Mouse (Mus musculus): ENCODE data around the gene Dpy30. TPM values are rescaled to one million over a fixed set of nuclear protein-coding genes. Genes with fewer than 3 reads are reported as not detected.

Gene Dpy30
- polyA plus RNA-seq, 1 experiment = 41.8 TPM

GRCm38 (mm10) chr17:74262415-74262814 lies 61.3 kb downstream of the Dpy30 start:
- Histone ChIP-seq H3K36me3 (ENCODE audit: control insufficient read depth, insufficient read depth, low read length) (peaks cover 4% of the 10 kb centered on the region; the same call in 1 of the 2 replicates), H3K4me3 (ENCODE audit: control insufficient read depth, insufficient read depth, low read length) (no peak overlapping the region), H3K27ac (ENCODE audit: control insufficient read depth, insufficient read depth, low read length) (no peak overlapping the region), H3K4me1 (replicated peaks; ENCODE audit: control insufficient read depth, insufficient read depth, low read length) (peaks cover 4% of the 10 kb centered on the region), H3K27me3 (ENCODE audit: control insufficient read depth, insufficient read depth, low read length) (no peaks in the 10 kb centered on the region)
- no peak for TF ChIP-seq CTCF (IDR thresholded peaks at IDR 0.05; ENCODE audit: borderline replicate concordance, control insufficient read depth, extremely low read depth, insufficient read depth, low read length, poor library complexity)
- no peak for TF ChIP-seq POLR2A (IDR thresholded peaks at IDR 0.05; ENCODE audit: control insufficient read depth, extremely low read depth, insufficient read depth, low read length, poor library complexity)
- 86% methylated on average over 3 of the region's 3 CpGs for WGBS
- no peak for DNase-seq

Other genes starting within 250 kb of the Dpy30 start
- gene Memo1, start 28.4 kb downstream of the Dpy30 start, polyA plus RNA-seq (2012; rRNA removed) = 64.5 and 74.9 TPM in 2 replicates
- 10.7 and 14.7 TPM in 2 replicates for gene Spast, start 15.0 kb upstream of the Dpy30 start, polyA plus RNA-seq (2012; rRNA removed)
- 23.7 and 26.4 TPM in 2 replicates for gene Slc30a6, start 71.7 kb upstream of the Dpy30 start, polyA plus RNA-seq (2012; rRNA removed)
- gene Nlrc4, start 135.2 kb upstream of the Dpy30 start, polyA plus RNA-seq (2012; rRNA removed) = 0.35 and 0.38 TPM in 2 replicates
- gene Yipf4, start 165.5 kb upstream of the Dpy30 start, polyA plus RNA-seq (2012; rRNA removed) = 95.8 and 168 TPM in 2 replicates
- 216 and 221 TPM in 2 replicates for gene Birc6, start 204.4 kb upstream of the Dpy30 start, polyA plus RNA-seq (2012; rRNA removed)

Data from thymus, adult 2 months (tissue).